Mouse (Mus musculus): ENCODE results near the gene Aldh3b3. TPM values are rescaled to one million over a fixed set of nuclear protein-coding genes. Genes with fewer than 3 reads are reported as not detected.

Gene Aldh3b3
- polyA plus RNA-seq, 1 experiment from 2014 or later = 0.11 TPM

GRCm38 (mm10) chr19:3998335-3998734 lies 39.9 kb downstream of the Aldh3b3 start:
- Histone ChIP-seq H3K4me1 (peaks cover 23% of the 10 kb centered on the region), H3K4me2 (no peak overlapping the region), H3K27ac (no peak overlapping the region), H3K36me3 (no peaks in the 10 kb centered on the region), H3K4me3 (no peak overlapping the region), H3K9ac (no peak overlapping the region), H3K27me3 (no peaks in the 10 kb centered on the region), H3K9me3 (no peaks in the 10 kb centered on the region)
- WGBS = 56% methylated on average over 8 of the region's 8 CpGs
- no peak for ATAC-seq (ENCODE audit: borderline replicate concordance, extremely low read depth, low FRiP score, low TSS enrichment)

- H3K4me1 ChIP-seq = peaks cover 23% of the 10 kb centered on the region
- no peaks in the 10 kb centered on the region for H3K27me3 ChIP-seq
- no peak overlapping the region for H3K27ac ChIP-seq
- WGBS = 78% methylated on average over 9 of the region's 9 CpGs
- H3K36me3 ChIP-seq = no peaks in the 10 kb centered on the region
- ATAC-seq (ENCODE audit: borderline replicate concordance, extremely low read depth, low FRiP score, low TSS enrichment) = no peak
- H3K9ac ChIP-seq = no peak overlapping the region
- H3K9me3 ChIP-seq = no peaks in the 10 kb centered on the region
- H3K4me2 ChIP-seq = peak overlapping the region; percentile 95
- H3K4me3 ChIP-seq = no peak overlapping the region; the same call in 1 of the 2 replicates
Observed at GRCm38 (mm10) chr19:3999121-3999730, 40.8 kb downstream of the Aldh3b3 start.

- no peaks in the 10 kb centered on the region for H3K27me3 ChIP-seq
Observed at GRCm38 (mm10) chr19:4000119-4000900, 41.9 kb downstream of the Aldh3b3 start, which contains the start of the genes Nudt8 and Gm49405. TSS of gene Nudt8 (plus strand) at chr19:4000580. TSS of gene Gm49405 (plus strand) at chr19:4000626.

GRCm38 (mm10) chr19:4000949-4001525 lies 42.6 kb downstream of the Aldh3b3 start:
- Histone ChIP-seq H3K36me3 (peaks cover 3% of the 10 kb centered on the region; the same call in 1 of the 2 replicates), H3K27me3 (no peaks in the 10 kb centered on the region), H3K4me3 (peak overlapping the region; percentile 91), H3K4me2 (peak overlapping the region; percentile 95), H3K9ac (peak overlapping the region; percentile 92), H3K9me3 (no peaks in the 10 kb centered on the region), H3K27ac (peak overlapping the region; percentile 100), H3K4me1 (peaks cover 18% of the 10 kb centered on the region)
- 15% methylated on average over 17 of the region's 17 CpGs for whole genome bisulfite sequencing
- ATAC-seq (ENCODE audit: borderline replicate concordance, extremely low read depth, low FRiP score, low TSS enrichment) = no peak

More at GRCm38 (mm10) chr19:4000119-4000900, 41.9 kb downstream of the Aldh3b3 start, which contains the start of the genes Nudt8 and Gm49405:
- peak; percentile 93 for ATAC-seq (ENCODE audit: borderline replicate concordance, extremely low read depth, low FRiP score, low TSS enrichment)
- Histone ChIP-seq H3K36me3 (no peaks in the 10 kb centered on the region), H3K4me1 (peaks cover 23% of the 10 kb centered on the region), H3K4me2 (peak within 1 kb of the TSS; percentile 95), H3K9ac (peak within 1 kb of the TSS; percentile 92), H3K27ac (peak within 1 kb of the TSS; percentile 100), H3K4me3 (peak within 1 kb of the TSS; percentile 91), H3K9me3 (no peaks in the 10 kb centered on the region)
- under 1% methylated on average over 64 of the region's 64 CpGs for WGBS

- H3K27ac ChIP-seq = no peak overlapping the region
- H3K4me2 ChIP-seq = peak overlapping the region; percentile 95; the same call in 1 of the 2 replicates
- peaks cover 16% of the 10 kb centered on the region for H3K4me1 ChIP-seq
- no peak for ATAC-seq (ENCODE audit: borderline replicate concordance, extremely low read depth, low FRiP score, low TSS enrichment)
- H3K9ac ChIP-seq = 0 out of 2 replicates have a peak overlapping the region, but pooled peaks have one; percentile 92
- peaks cover 10% of the 10 kb centered on the region for H3K36me3 ChIP-seq
- no peaks in the 10 kb centered on the region for H3K27me3 ChIP-seq
- H3K4me3 ChIP-seq = no peak overlapping the region
- no peaks in the 10 kb centered on the region for H3K9me3 ChIP-seq
- 75% methylated on average over 5 of the region's 5 CpGs for WGBS
Observed at GRCm38 (mm10) chr19:4001752-4002151, 43.3 kb downstream of the Aldh3b3 start.

GRCm38 (mm10) chr19:4003112-4003511 lies 44.7 kb downstream of the Aldh3b3 start, which contains the start of gene Doc2g:
TSS of gene Doc2g (plus strand) at chr19:4003313.
- peaks cover 16% of the 10 kb centered on the region for H3K4me1 ChIP-seq

GRCm38 (mm10) chr19:4003641-4004040 lies 45.2 kb downstream of the Aldh3b3 start:
- Histone ChIP-seq H3K4me3 (no peak overlapping the region), H3K9ac (no peak overlapping the region), H3K4me2 (no peak overlapping the region), H3K36me3 (peaks cover 29% of the 10 kb centered on the region), H3K4me1 (peaks cover 16% of the 10 kb centered on the region), H3K9me3 (no peaks in the 10 kb centered on the region), H3K27ac (no peak overlapping the region), H3K27me3 (no peaks in the 10 kb centered on the region)
- ATAC-seq (ENCODE audit: borderline replicate concordance, extremely low read depth, low FRiP score, low TSS enrichment) = no peak
- WGBS = 72% methylated on average over 12 of the region's 12 CpGs

More at GRCm38 (mm10) chr19:4003112-4003511, 44.7 kb downstream of the Aldh3b3 start, which contains the start of gene Doc2g:
- H3K27me3 ChIP-seq = no peaks in the 10 kb centered on the region
- no peak within 1 kb of the TSS for H3K9ac ChIP-seq
- ATAC-seq (ENCODE audit: borderline replicate concordance, extremely low read depth, low FRiP score, low TSS enrichment) = no peak
- no peak within 1 kb of the TSS for H3K4me3 ChIP-seq
- WGBS = 56% methylated on average over 1 of the region's 1 CpGs
- no peak within 1 kb of the TSS for H3K4me2 ChIP-seq
- no peaks in the 10 kb centered on the region for H3K9me3 ChIP-seq
- H3K27ac ChIP-seq = no peak within 1 kb of the TSS
- peaks cover 24% of the 10 kb centered on the region for H3K36me3 ChIP-seq

- H3K9me3 ChIP-seq = no peaks in the 10 kb centered on the region
- no peaks in the 10 kb centered on the region for H3K27me3 ChIP-seq
- no peak overlapping the region for H3K4me2 ChIP-seq
- peaks cover 32% of the 10 kb centered on the region for H3K36me3 ChIP-seq
- no peak overlapping the region for H3K4me3 ChIP-seq
- H3K4me1 ChIP-seq = peaks cover 14% of the 10 kb centered on the region
- ATAC-seq (ENCODE audit: borderline replicate concordance, extremely low read depth, low FRiP score, low TSS enrichment) = no peak
- WGBS = 79% methylated on average over 15 of the region's 15 CpGs
- H3K27ac ChIP-seq = no peak overlapping the region
- no peak overlapping the region for H3K9ac ChIP-seq
Observed at GRCm38 (mm10) chr19:4004331-4004730, 45.9 kb downstream of the Aldh3b3 start.

GRCm38 (mm10) chr19:4005091-4005490 lies 46.6 kb downstream of the Aldh3b3 start:
- Histone ChIP-seq H3K36me3 (peaks cover 39% of the 10 kb centered on the region), H3K9me3 (no peaks in the 10 kb centered on the region), H3K27me3 (no peaks in the 10 kb centered on the region), H3K9ac (no peak overlapping the region), H3K27ac (no peak overlapping the region), H3K4me2 (no peak overlapping the region), H3K4me1 (peaks cover 8% of the 10 kb centered on the region), H3K4me3 (no peak overlapping the region)
- no peak for ATAC-seq (ENCODE audit: borderline replicate concordance, extremely low read depth, low FRiP score, low TSS enrichment)
- WGBS = 85% methylated on average over 9 of the region's 9 CpGs

- ATAC-seq (ENCODE audit: borderline replicate concordance, extremely low read depth, low FRiP score, low TSS enrichment) = no peak
- H3K36me3 ChIP-seq = peaks cover 44% of the 10 kb centered on the region
- H3K4me3 ChIP-seq = no peak overlapping the region
- H3K4me2 ChIP-seq = no peak overlapping the region
- no peak overlapping the region for H3K9ac ChIP-seq
- H3K27me3 ChIP-seq = no peaks in the 10 kb centered on the region
- H3K4me1 ChIP-seq = peaks cover 6% of the 10 kb centered on the region
- H3K9me3 ChIP-seq = no peaks in the 10 kb centered on the region
- WGBS = 93% methylated on average over 8 of the region's 8 CpGs
- H3K27ac ChIP-seq = no peak overlapping the region
Observed at GRCm38 (mm10) chr19:4005971-4006370, 47.5 kb downstream of the Aldh3b3 start.

- Histone ChIP-seq H3K4me2 (no peak overlapping the region), H3K4me3 (0 out of 2 replicates have a peak overlapping the region, but pooled peaks have one; percentile 11), H3K27me3 (no peaks in the 10 kb centered on the region), H3K9ac (no peak overlapping the region), H3K36me3 (peaks cover 42% of the 10 kb centered on the region), H3K4me1 (peaks cover 11% of the 10 kb centered on the region), H3K9me3 (no peaks in the 10 kb centered on the region), H3K27ac (no peak overlapping the region)
- 90% methylated on average over 5 of the region's 5 CpGs for WGBS
- no peak for ATAC-seq (ENCODE audit: borderline replicate concordance, extremely low read depth, low FRiP score, low TSS enrichment)
Observed at GRCm38 (mm10) chr19:4011086-4011485, 52.6 kb downstream of the Aldh3b3 start.

Measured in lung, embryonic 15.5 days (tissue).